Mouse (Mus musculus) layer of hippocampus, adult 2 months (tissue): ENCODE measurements at regions not wholly inside any gene's neighbourhood (a gene's known extent, or its start where the extent isn't known, plus 50 kb on each side); places are given as distances from the start of the nearest gene placed in this dataset.

Experiments used
- DNase-seq, 2 experiments: peaks; one replicate each; pipeline ENCODE4 v3.0.0; 2022; ENCODE audit warnings: low spot score in 2 of 2
- H3K27ac ChIP-seq: fragments of 200-600 bp; 2 replicates; pipeline ENCODE4 v1.8.1; 2022
- H3K4me3 ChIP-seq: fragments of 200-600 bp; 2 replicates; pipeline ENCODE4 v1.8.1; 2022; ENCODE audit warnings: mild to moderate bottlenecking
- CTCF ChIP-seq: fragments of 200-600 bp; conservative IDR thresholded peaks from 2 replicates; pipeline ENCODE4 v1.8.1; 2022; ENCODE audit warnings: antibody characterized with exemption, mild to moderate bottlenecking, moderate library complexity

GRCm38 (mm10) chr2:167761404-167761936 lies 71.8 kb upstream of the Tmem189 start:
- TF ChIP-seq CTCF = no peak
- Histone ChIP-seq H3K27ac (no peak overlapping the region), H3K4me3 (no peak overlapping the region)
- DNase-seq = no peak

- no peak for TF ChIP-seq CTCF
- Histone ChIP-seq H3K27ac (peak overlapping the region; percentile 10; the same call in 1 of the 2 replicates), H3K4me3 (no peak overlapping the region)
- no peak for DNase-seq
These were observed 71.2 kb upstream of the Tmem189 start for GRCm38 (mm10) chr2:167760681-167761403.

- H3K27ac ChIP-seq = no peak overlapping the region
- TF ChIP-seq CTCF = no peak
- H3K4me3 ChIP-seq = no peak overlapping the region
- no peak for DNase-seq
These were observed 70.2 kb upstream of the Tmem189 start for GRCm38 (mm10) chr2:167759603-167760390.

- no peak overlapping the region for H3K27ac ChIP-seq
- no peak for DNase-seq
- TF ChIP-seq CTCF = no peak
- H3K4me3 ChIP-seq = no peak overlapping the region
These were observed 67.6 kb upstream of the Tmem189 start for GRCm38 (mm10) chr2:167757157-167757780.

GRCm38 (mm10) chr2:167756721-167757120 lies 67.1 kb upstream of the Tmem189 start:
- Histone ChIP-seq H3K4me3 (no peak overlapping the region), H3K27ac (no peak overlapping the region)
- DNase-seq = no peak
- TF ChIP-seq CTCF = no peak

- TF ChIP-seq CTCF = no peak
- H3K4me3 ChIP-seq = no peak overlapping the region
- DNase-seq = no peak
These were observed 65.4 kb upstream of the Tmem189 start for GRCm38 (mm10) chr2:167754929-167755551.

GRCm38 (mm10) chr2:167753898-167754297 lies 64.3 kb upstream of the Tmem189 start:
- Histone ChIP-seq H3K27ac (peak overlapping the region; percentile 55; the same call in 1 of the 2 replicates), H3K4me3 (no peak overlapping the region)
- no peak for TF ChIP-seq CTCF
- DNase-seq = peak in 1 of 2 experiments; percentile 36

More at GRCm38 (mm10) chr2:167754929-167755551, 65.4 kb upstream of the Tmem189 start:
- H3K27ac ChIP-seq = no peak overlapping the region

- no peak for TF ChIP-seq CTCF
- Histone ChIP-seq H3K4me3 (no peak overlapping the region; the same call in 1 of the 2 replicates), H3K27ac (peak overlapping the region; percentile 75)
- peak; percentile 67 to 69 for DNase-seq
These were observed 63.4 kb upstream of the Tmem189 start for GRCm38 (mm10) chr2:167752805-167753556.

GRCm38 (mm10) chr2:167751585-167751984 lies 62.0 kb upstream of the Tmem189 start:
- Histone ChIP-seq H3K27ac (no peak overlapping the region), H3K4me3 (no peak overlapping the region)
- no peak for DNase-seq
- no peak for TF ChIP-seq CTCF

- no peak for TF ChIP-seq CTCF
- DNase-seq = no peak
- no peak overlapping the region for H3K27ac ChIP-seq
These were observed 58.7 kb upstream of the Tmem189 start for GRCm38 (mm10) chr2:167748297-167748696.

GRCm38 (mm10) chr2:167747164-167747843 lies 57.7 kb upstream of the Tmem189 start:
- TF ChIP-seq CTCF = no peak
- no peak for DNase-seq
- H3K4me3 ChIP-seq = no peak overlapping the region
- no peak overlapping the region for H3K27ac ChIP-seq

More at GRCm38 (mm10) chr2:167748297-167748696, 58.7 kb upstream of the Tmem189 start:
- no peak overlapping the region for H3K4me3 ChIP-seq
